Mouse (Mus musculus) E14TG2a.4 (cell line): ENCODE data around the gene Abca9.

ENCODE experiments used
- CTCF ChIP-seq: conservative IDR thresholded peaks from 2 replicates; pipeline ENCODE4 v1.5.1; 2014; ENCODE audit warnings: low read length
- NANOG ChIP-seq: IDR thresholded peaks from 2 replicates; pipeline ENCODE4 v1.6.1; 2014; ENCODE audit warnings: borderline replicate concordance, low read length, mixed read lengths
- POU5F1 ChIP-seq: IDR thresholded peaks from 2 replicates; pipeline ENCODE4 v1.6.1; 2014; ENCODE audit warnings: low read length, borderline replicate concordance

GRCm38 (mm10) chr11:110094236-110094635, 73.8 kb downstream of the Abca9 start:
- no peak for TF ChIP-seq CTCF
- TF ChIP-seq POU5F1: no peak
- TF ChIP-seq NANOG: no peak
